Mouse (Mus musculus): ENCODE results near the gene Cnn2. TPM values are rescaled to one million over a fixed set of nuclear protein-coding genes. Genes with fewer than 3 reads are reported as not detected.

The Cnn2 gene
- polyA plus RNA-seq, 1 experiment from 2014 or later: 223 TPM

DNA sequence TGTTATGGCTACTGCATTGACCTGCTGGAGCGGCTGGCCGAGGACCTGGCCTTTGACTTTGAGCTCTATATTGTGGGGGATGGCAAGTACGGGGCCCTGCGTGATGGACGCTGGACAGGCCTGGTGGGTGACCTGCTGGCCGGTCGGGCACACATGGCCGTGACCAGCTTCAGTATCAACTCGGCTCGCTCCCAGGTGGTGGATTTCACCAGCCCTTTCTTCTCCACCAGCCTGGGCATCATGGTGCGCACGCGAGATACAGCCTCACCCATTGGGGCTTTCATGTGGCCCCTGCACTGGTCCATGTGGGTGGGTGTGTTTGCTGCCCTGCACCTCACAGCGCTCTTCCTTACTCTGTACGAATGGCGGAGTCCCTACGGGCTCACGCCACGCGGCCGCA, 14.3 kb upstream of the Cnn2 start:
- Histone ChIP-seq H3K27ac (no peak overlapping the region), H3K9me3 (0 out of 2 replicates have a peak, but pooled peaks cover 9% of the 10 kb centered on the region), H3K36me3 (peaks cover 54% of the 10 kb centered on the region), H3K27me3 (ENCODE audit: insufficient read depth, poor library complexity, severe bottlenecking) (peaks cover 72% of the 10 kb centered on the region), H3K4me1 (replicated peaks) (peaks cover 13% of the 10 kb centered on the region), H3K4me3 (no peak overlapping the region)
- WGBS: 90% methylated on average over 21 of the region's 21 CpGs
- no peak for DNase-seq (ENCODE audit: low spot score)

DNA sequence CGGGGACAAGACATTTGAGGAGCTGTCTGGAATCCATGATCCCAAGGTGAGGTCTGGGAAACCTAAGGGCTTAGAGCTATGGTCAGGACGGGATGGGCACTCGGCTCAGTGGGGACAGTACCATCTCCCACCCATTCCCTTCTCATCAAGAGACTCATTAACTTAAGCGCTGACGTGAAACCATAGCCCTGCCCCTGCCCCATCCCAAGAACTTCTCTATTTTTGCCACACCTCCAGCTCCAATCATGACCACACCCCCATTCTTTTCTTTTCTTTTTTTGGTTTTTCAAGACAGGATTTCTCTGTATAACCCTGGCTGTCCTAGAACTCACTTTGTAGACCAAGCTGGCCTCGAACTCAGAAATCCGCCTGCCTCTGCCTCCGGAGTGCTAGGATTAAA, 13.7 kb upstream of the Cnn2 start:
- H3K36me3 ChIP-seq: peaks cover 60% of the 10 kb centered on the region
- H3K27me3 ChIP-seq (ENCODE audit: insufficient read depth, poor library complexity, severe bottlenecking): peaks cover 67% of the 10 kb centered on the region
- H3K27ac ChIP-seq: no peak overlapping the region
- WGBS: 90% methylated on average over 8 of the region's 8 CpGs
- DNase-seq (ENCODE audit: low spot score): no peak
- no peak overlapping the region for H3K4me3 ChIP-seq
- H3K4me1 ChIP-seq (replicated peaks): peaks cover 14% of the 10 kb centered on the region
- 0 out of 2 replicates have a peak, but pooled peaks cover 9% of the 10 kb centered on the region for H3K9me3 ChIP-seq

DNA sequence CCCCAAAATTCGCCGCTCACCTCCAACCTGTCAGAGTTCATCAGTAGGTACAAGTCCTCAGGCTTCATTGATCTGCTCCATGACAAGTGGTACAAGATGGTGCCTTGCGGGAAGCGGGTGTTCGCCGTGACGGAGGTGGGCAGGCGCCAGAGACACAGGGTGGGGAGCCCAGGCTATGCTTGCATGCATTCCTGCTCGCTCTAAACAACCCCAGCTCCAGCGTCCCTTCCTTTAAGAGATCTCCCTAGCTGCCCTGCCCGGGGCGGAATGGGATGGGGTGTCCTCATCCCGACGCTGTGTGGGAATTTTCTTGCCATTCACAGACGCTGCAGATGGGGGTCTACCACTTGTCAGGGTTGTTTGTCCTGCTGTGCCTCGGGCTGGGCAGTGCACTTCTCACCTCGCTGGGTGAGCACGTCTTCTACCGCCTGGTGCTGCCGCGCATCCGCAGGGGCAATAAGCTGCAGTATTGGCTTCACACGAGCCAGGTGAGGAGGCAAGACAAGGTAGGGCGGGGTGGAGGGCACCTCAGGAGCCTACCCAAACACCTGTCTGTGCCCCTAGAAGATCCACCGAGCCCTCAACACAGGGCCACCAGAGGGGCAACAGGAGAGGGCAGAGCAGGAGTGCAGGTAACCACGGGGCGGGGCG, 12.2 kb upstream of the Cnn2 start:
- H3K4me1 ChIP-seq (replicated peaks): peaks cover 13% of the 10 kb centered on the region
- H3K27me3 ChIP-seq (ENCODE audit: insufficient read depth, poor library complexity, severe bottlenecking): peaks cover 51% of the 10 kb centered on the region
- H3K36me3 ChIP-seq: peaks cover 72% of the 10 kb centered on the region
- H3K9me3 ChIP-seq: 0 out of 2 replicates have a peak, but pooled peaks cover 9% of the 10 kb centered on the region
- H3K27ac ChIP-seq: no peak overlapping the region
- H3K4me3 ChIP-seq: peak overlapping the region; percentile 23
- DNase-seq (ENCODE audit: low spot score): no peak
- 86% methylated on average over 28 of the region's 28 CpGs for WGBS

DNA sequence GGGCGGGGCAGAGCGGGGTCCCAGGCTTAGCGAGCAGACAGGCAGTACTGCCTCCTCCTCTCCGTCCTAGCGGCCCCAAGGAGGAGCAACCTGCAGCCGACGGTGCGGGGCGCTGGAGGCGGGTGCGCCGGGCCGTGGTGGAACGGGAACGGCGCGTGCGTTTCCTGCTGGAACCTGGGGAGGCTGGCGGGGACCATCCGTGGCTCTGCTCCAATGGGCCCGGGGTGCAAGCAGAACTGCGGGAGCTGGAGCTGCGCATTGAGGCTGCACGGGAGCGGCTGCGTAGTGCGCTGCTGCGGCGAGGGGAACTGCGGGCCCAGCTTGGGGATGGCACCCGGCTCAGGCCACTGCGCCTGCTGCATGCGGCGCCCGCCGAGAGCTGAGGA, 11.7 kb upstream of the Cnn2 start:
- 79% methylated on average over 36 of the region's 36 CpGs for whole genome bisulfite sequencing
- H3K27ac ChIP-seq: no peak overlapping the region
- H3K4me1 ChIP-seq (replicated peaks): peaks cover 17% of the 10 kb centered on the region
- no peak for DNase-seq (ENCODE audit: low spot score)
- peaks cover 77% of the 10 kb centered on the region for H3K36me3 ChIP-seq
- H3K9me3 ChIP-seq: 0 out of 2 replicates have a peak, but pooled peaks cover 9% of the 10 kb centered on the region
- peak overlapping the region; percentile 23 for H3K4me3 ChIP-seq
- peaks cover 46% of the 10 kb centered on the region for H3K27me3 ChIP-seq (ENCODE audit: insufficient read depth, poor library complexity, severe bottlenecking)

- WGBS: 79% methylated on average over 28 of the region's 28 CpGs
- H3K4me3 ChIP-seq: no peak overlapping the region
- H3K27me3 ChIP-seq (ENCODE audit: insufficient read depth, poor library complexity, severe bottlenecking): peaks cover 40% of the 10 kb centered on the region
- H3K9me3 ChIP-seq: 0 out of 2 replicates have a peak, but pooled peaks cover 9% of the 10 kb centered on the region
- DNase-seq (ENCODE audit: low spot score): no peak
- peaks cover 80% of the 10 kb centered on the region for H3K36me3 ChIP-seq
- peaks cover 21% of the 10 kb centered on the region for H3K4me1 ChIP-seq (replicated peaks)
- H3K27ac ChIP-seq: no peak overlapping the region
Observed at GRCm38 (mm10) chr10:79977324-79977723, 11.1 kb upstream of the Cnn2 start.

DNA sequence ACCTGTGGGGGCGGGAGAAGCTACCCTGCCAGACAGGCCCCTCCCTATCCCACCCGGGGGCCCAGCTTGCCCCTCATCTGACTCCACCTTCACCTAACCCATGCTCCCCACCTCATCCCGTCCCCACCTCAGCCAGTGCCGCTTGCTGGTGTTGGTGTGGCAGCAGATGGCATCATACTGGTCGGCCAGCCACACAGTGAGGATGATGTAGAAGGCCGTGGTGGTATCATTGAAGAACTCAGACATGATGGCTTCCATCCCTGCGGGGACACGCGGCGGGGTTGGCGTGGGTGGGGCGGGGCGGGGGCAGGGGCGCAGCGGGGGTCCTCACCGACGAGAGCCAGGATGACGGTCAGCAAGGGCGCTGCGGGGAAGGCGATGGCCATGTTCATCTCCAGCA, 10.3 kb upstream of the Cnn2 start:
- no peak for DNase-seq (ENCODE audit: low spot score)
- WGBS: 95% methylated on average over 21 of the region's 21 CpGs
- H3K36me3 ChIP-seq: peaks cover 83% of the 10 kb centered on the region
- H3K27ac ChIP-seq: no peak overlapping the region
- H3K27me3 ChIP-seq (ENCODE audit: insufficient read depth, poor library complexity, severe bottlenecking): peaks cover 33% of the 10 kb centered on the region
- H3K9me3 ChIP-seq: 0 out of 2 replicates have a peak, but pooled peaks cover 9% of the 10 kb centered on the region
- no peak overlapping the region for H3K4me3 ChIP-seq
- peaks cover 28% of the 10 kb centered on the region for H3K4me1 ChIP-seq (replicated peaks)

- Histone ChIP-seq H3K27me3 (ENCODE audit: insufficient read depth, poor library complexity, severe bottlenecking) (peaks cover 20% of the 10 kb centered on the region), H3K4me3 (no peak overlapping the region; the same call in 1 of the 2 replicates), H3K36me3 (peaks cover 73% of the 10 kb centered on the region), H3K27ac (no peak overlapping the region), H3K4me1 (replicated peaks) (peaks cover 36% of the 10 kb centered on the region), H3K9me3 (0 out of 2 replicates have a peak, but pooled peaks cover 9% of the 10 kb centered on the region)
- no peak for DNase-seq (ENCODE audit: low spot score)
- WGBS: 93% methylated on average over 22 of the region's 22 CpGs
Observed at GRCm38 (mm10) chr10:79979401-79980155, 8.8 kb upstream of the Cnn2 start.

GRCm38 (mm10) chr10:79983205-79983604, 5.2 kb upstream of the Cnn2 start:
- H3K4me3 ChIP-seq: peak overlapping the region; percentile 78
- WGBS: 70% methylated on average over 5 of the region's 5 CpGs
- peak overlapping the region; percentile 93 for H3K27ac ChIP-seq
- peaks cover 60% of the 10 kb centered on the region for H3K4me1 ChIP-seq (replicated peaks)
- H3K9me3 ChIP-seq: no peaks in the 10 kb centered on the region
- H3K36me3 ChIP-seq: peaks cover 38% of the 10 kb centered on the region
- DNase-seq (ENCODE audit: low spot score): no peak
- peaks cover 24% of the 10 kb centered on the region for H3K27me3 ChIP-seq (ENCODE audit: insufficient read depth, poor library complexity, severe bottlenecking)

DNA sequence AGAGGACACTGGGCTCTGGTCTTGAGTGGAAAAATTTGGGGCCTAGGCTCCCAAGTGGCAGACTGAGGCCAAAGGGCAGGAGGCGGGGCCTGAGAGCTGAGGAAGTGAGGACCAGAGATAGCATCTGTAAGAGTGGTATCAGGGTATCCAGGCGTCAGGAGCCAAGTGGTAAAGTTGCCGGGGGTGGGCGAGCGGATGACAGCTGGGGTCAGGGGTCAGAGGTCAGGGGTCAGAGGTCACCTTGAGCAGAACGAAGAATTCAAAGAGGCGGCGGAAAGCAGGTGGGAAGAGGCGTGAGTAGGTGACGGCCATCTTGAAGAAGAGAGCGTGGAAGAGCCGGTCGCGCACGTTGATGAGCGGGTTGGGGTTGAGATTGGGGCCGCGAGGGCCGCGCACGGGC, 4.7 kb upstream of the Cnn2 start:
- peak overlapping the region; percentile 93 for H3K27ac ChIP-seq
- H3K36me3 ChIP-seq: peaks cover 33% of the 10 kb centered on the region
- DNase-seq (ENCODE audit: low spot score): peak; percentile 66
- WGBS: under 1% methylated on average over 21 of the region's 21 CpGs
- H3K4me3 ChIP-seq: peak overlapping the region; percentile 78
- peaks cover 65% of the 10 kb centered on the region for H3K4me1 ChIP-seq (replicated peaks)
- H3K9me3 ChIP-seq: no peaks in the 10 kb centered on the region
- H3K27me3 ChIP-seq (ENCODE audit: insufficient read depth, poor library complexity, severe bottlenecking): peaks cover 26% of the 10 kb centered on the region

GRCm38 (mm10) chr10:79984195-79984816, 4.1 kb upstream of the Cnn2 start, which contains the start of gene Tmem259:
Gene Tmem259, minus strand, starts transcription at chr10:79984330.
- Histone ChIP-seq H3K27me3 (ENCODE audit: insufficient read depth, poor library complexity, severe bottlenecking) (peaks cover 33% of the 10 kb centered on the region), H3K27ac (peak within 1 kb of the TSS; percentile 93), H3K4me1 (replicated peaks) (peaks cover 71% of the 10 kb centered on the region), H3K9me3 (no peaks in the 10 kb centered on the region), H3K4me3 (peak within 1 kb of the TSS; percentile 78), H3K36me3 (peaks cover 27% of the 10 kb centered on the region)
- WGBS: under 1% methylated on average over 49 of the region's 49 CpGs
- DNase-seq (ENCODE audit: low spot score): peak; percentile 85

DNA sequence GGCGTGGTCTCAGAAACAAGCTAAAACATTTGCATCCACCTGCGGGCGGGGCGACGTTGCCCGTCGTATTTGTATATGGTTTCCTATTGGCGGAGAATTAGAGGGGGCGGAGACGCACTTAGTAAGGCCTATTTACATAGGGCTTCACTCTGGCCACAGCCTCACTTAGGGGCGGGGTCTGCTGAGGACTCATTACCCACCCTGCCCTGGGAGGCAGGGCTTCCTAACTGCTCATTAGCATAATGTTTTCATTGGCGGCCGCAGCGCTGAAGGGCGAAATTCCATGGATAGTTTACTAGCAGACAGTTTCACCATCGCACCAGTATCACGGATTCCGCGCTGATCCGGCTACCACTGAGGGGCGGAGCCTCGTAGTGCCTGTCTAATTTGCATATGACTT, 3.5 kb upstream of the Cnn2 start:
- Histone ChIP-seq H3K27me3 (ENCODE audit: insufficient read depth, poor library complexity, severe bottlenecking) (peaks cover 38% of the 10 kb centered on the region), H3K27ac (peak overlapping the region; percentile 93), H3K4me1 (replicated peaks) (peaks cover 74% of the 10 kb centered on the region), H3K9me3 (no peaks in the 10 kb centered on the region), H3K36me3 (peaks cover 21% of the 10 kb centered on the region), H3K4me3 (peak overlapping the region; percentile 78)
- WGBS: under 1% methylated on average over 22 of the region's 22 CpGs
- DNase-seq (ENCODE audit: low spot score): peak; percentile 95

DNA sequence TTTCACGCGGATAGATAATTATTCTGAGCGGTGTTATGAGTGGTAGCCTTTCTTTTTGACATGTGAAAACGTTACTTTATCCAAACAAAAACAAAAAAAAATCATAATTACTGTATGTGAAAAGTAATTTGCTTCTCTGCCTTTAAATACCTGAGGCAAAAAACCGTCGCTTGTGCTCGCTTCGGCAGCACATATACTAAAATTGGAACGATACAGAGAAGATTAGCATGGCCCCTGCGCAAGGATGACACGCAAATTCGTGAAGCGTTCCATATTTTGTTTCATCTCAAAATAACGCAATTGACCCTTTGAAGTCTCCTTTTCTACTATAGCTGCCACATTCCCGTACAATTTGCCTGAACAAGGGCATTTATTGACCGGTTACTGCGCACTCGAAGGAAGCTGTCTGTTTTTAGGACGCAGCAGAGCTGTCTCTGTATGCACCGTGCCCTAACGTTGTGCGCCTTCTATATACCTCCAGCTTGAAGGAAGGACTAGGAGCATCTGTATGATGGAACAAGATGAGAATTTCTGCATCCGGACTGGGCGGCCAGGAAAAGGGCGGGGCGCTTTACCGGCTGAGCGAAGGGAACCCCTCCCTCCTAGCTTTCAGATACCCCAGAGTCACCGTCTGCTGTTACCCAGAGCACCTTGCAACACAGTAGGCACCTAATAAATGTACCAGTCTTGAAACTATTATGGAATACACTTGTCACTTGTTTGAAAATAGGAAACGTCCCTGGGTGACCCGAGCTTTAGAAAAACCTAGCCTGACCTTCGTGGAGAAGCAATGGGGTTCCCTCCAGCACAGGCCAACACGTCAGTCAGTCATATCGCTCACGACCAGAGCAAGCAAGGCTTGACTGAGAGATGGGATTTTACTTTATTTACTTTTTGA, 2.8 kb upstream of the Cnn2 start:
- peak; percentile 60 for DNase-seq (ENCODE audit: low spot score)
- WGBS: 5% methylated on average over 35 of the region's 35 CpGs
- H3K36me3 ChIP-seq: peaks cover 14% of the 10 kb centered on the region
- no peaks in the 10 kb centered on the region for H3K9me3 ChIP-seq
- peak overlapping the region; percentile 93 for H3K27ac ChIP-seq
- H3K27me3 ChIP-seq (ENCODE audit: insufficient read depth, poor library complexity, severe bottlenecking): peaks cover 46% of the 10 kb centered on the region
- peaks cover 74% of the 10 kb centered on the region for H3K4me1 ChIP-seq (replicated peaks)
- H3K4me3 ChIP-seq: peak overlapping the region; percentile 78

All from hindbrain, embryonic 10.5 days (tissue).